Mouse (Mus musculus): ENCODE data around the gene Tmeff2. TPM values are rescaled to one million over a fixed set of nuclear protein-coding genes. Genes with fewer than 3 reads are reported as not detected.
A peak's percentile ranks its signal among the peaks of the same experiment; 100 is the strongest.

Tmeff2 gene
- total RNA-seq, 2 experiments from 2014 or later, result 57.3 to 60.8 TPM

GRCm38 (mm10) chr1:51199954-51200353, 299.5 kb downstream of the Tmeff2 start:
- TF ChIP-seq CTCF (conservative IDR thresholded peaks at IDR 0.05), result no peak
- no peak for DNase-seq (ENCODE audit: low spot score in 2 of 2)
- Histone ChIP-seq H3K4me3 (no peak overlapping the region), H3K27ac (peak overlapping the region; percentile 85)

GRCm38 (mm10) chr1:51215631-51216030, 315.2 kb downstream of the Tmeff2 start:
- DNase-seq (ENCODE audit: low spot score in 2 of 2), result no peak
- no peak for TF ChIP-seq CTCF (conservative IDR thresholded peaks at IDR 0.05)
- Histone ChIP-seq H3K4me3 (no peak overlapping the region), H3K27ac (peak overlapping the region; percentile 4; the same call in 1 of the 2 replicates)

- H3K27ac ChIP-seq, result peak overlapping the region; percentile 51; the same call in 1 of the 2 replicates
- TF ChIP-seq CTCF (conservative IDR thresholded peaks at IDR 0.05), result no peak
- peak in 1 of 2 experiments; percentile 40 for DNase-seq (ENCODE audit: low spot score in 2 of 2)
- no peak overlapping the region for H3K4me3 ChIP-seq
Observed at GRCm38 (mm10) chr1:51216292-51217050, 316.0 kb downstream of the Tmeff2 start.

- DNase-seq (ENCODE audit: low spot score in 2 of 2), result no peak
- Histone ChIP-seq H3K4me3 (no peak overlapping the region), H3K27ac (no peak overlapping the region)
- TF ChIP-seq CTCF (conservative IDR thresholded peaks at IDR 0.05), result no peak
Observed at GRCm38 (mm10) chr1:51217227-51217626, 316.8 kb downstream of the Tmeff2 start.

GRCm38 (mm10) chr1:51225156-51225555, 324.7 kb downstream of the Tmeff2 start:
- no peak for TF ChIP-seq CTCF (conservative IDR thresholded peaks at IDR 0.05)
- DNase-seq (ENCODE audit: low spot score in 2 of 2), result no peak
- Histone ChIP-seq H3K27ac (no peak overlapping the region), H3K4me3 (no peak overlapping the region)

Small RNA genes lying within 50 kb of the gene (microRNA-seq; reads per million reads assigned to microRNA genes)
- gene Gm25736, result 0 reads per million in 2 experiments
